Mouse (Mus musculus) inflammation-experienced regulatory T-cells, adult 6 months (primary cell): ENCODE results near the gene 4930544G11Rik. TPM values are rescaled to one million over a fixed set of nuclear protein-coding genes. Genes with fewer than 3 reads are reported as not detected.

Source experiments
- ATAC-seq: one replicate; pipeline ENCODE4 v1.8.0; 2017
- polyA plus RNA-seq, 3 experiments: library from polyadenylated mRNA; unstranded; fragments of 100-300 nt; shearing (Covaris generic); gene quantifications; one replicate each; pipeline ENCODE4 v1.2.1; 2017

Gene 4930544G11Rik
- polyA plus RNA-seq: not detected

- no peak for ATAC-seq
These were observed at the start of gene 4930544G11Rik for GRCm38 (mm10) chr6:65952309-65952708. Gene 4930544G11Rik (plus strand): TSS chr6:65952609.

GRCm38 (mm10) chr6:65906657-65907182 is 45.7 kb upstream of the 4930544G11Rik start:
- no peak for ATAC-seq

- ATAC-seq: no peak
These were observed 37.0 kb upstream of the 4930544G11Rik start for GRCm38 (mm10) chr6:65915421-65915820.

- ATAC-seq: no peak
These were observed 30.7 kb upstream of the 4930544G11Rik start for GRCm38 (mm10) chr6:65921703-65922102.

- no peak for ATAC-seq
These were observed 28.8 kb upstream of the 4930544G11Rik start for GRCm38 (mm10) chr6:65923501-65924084.

GRCm38 (mm10) chr6:65925737-65926333 is 26.6 kb upstream of the 4930544G11Rik start:
- no peak for ATAC-seq

- ATAC-seq: no peak
These were observed 21.9 kb upstream of the 4930544G11Rik start for GRCm38 (mm10) chr6:65930523-65930922.

GRCm38 (mm10) chr6:65932776-65933175 is 19.6 kb upstream of the 4930544G11Rik start:
- no peak for ATAC-seq

GRCm38 (mm10) chr6:65933177-65933576 is 19.2 kb upstream of the 4930544G11Rik start:
- no peak for ATAC-seq

- no peak for ATAC-seq
These were observed 16.7 kb upstream of the 4930544G11Rik start for GRCm38 (mm10) chr6:65935566-65936281.

GRCm38 (mm10) chr6:65950492-65950891 is 1.9 kb upstream of the 4930544G11Rik start:
- no peak for ATAC-seq

GRCm38 (mm10) chr6:65969386-65970111 is 17.1 kb downstream of the 4930544G11Rik start:
- ATAC-seq: no peak

GRCm38 (mm10) chr6:65970410-65970809 is 18.0 kb downstream of the 4930544G11Rik start:
- ATAC-seq: no peak

GRCm38 (mm10) chr6:65992081-65992480 is 39.7 kb downstream of the 4930544G11Rik start:
- no peak for ATAC-seq

- ATAC-seq: peak; percentile 63
These were observed 45.9 kb downstream of the 4930544G11Rik start for GRCm38 (mm10) chr6:65998343-65998742.

Other genes starting within 250 kb of the 4930544G11Rik start
- 1 to 10 TPM; 1.5 to 4.7 (median 4.4) TPM for gene Prdm5, start 173.6 kb upstream of the 4930544G11Rik start, polyA plus RNA-seq